Mouse (Mus musculus) neural tube, embryonic 11.5 days (tissue): ENCODE measurements around the gene Tmem106a. TPM values are rescaled to one million over a fixed set of nuclear protein-coding genes. Genes with fewer than 3 reads are reported as not detected.
"Not testable (repeated sequence)": the region's sequence is repeated elsewhere in the genome, so short reads cannot be mapped to it uniquely, and the experiment has no call there.

ENCODE experiments used
- ATAC-seq: fragments of 200-750 bp; cut with Nextera tagmentation; 2 replicates; pipeline ENCODE4 v1.8.0; 2017; ENCODE audit warnings: moderate number of reproducible peaks, mild to moderate bottlenecking, moderate TSS enrichment, moderate library complexity; ENCODE audit not compliant: insufficient read depth, low FRiP score, low TSS enrichment
- DNase-seq: peaks from one replicate; pipeline ENCODE4 v3.0.0-alpha.2; 2015; ENCODE audit warnings: low spot score
- H3K27ac ChIP-seq: fragments of 300-500 bp; sonication (generic); 2 replicates; pipeline ENCODE4 v1.5.1; 2014; ENCODE audit warnings: low read depth, mild to moderate bottlenecking, low read length
- H3K27me3 ChIP-seq: fragments of 300-500 bp; sonication (generic); 2 replicates; pipeline ENCODE4 v1.6.1; 2014; ENCODE audit warnings: mild to moderate bottlenecking, low read length, mixed read lengths; ENCODE audit not compliant: control insufficient read depth, insufficient read depth
- H3K36me3 ChIP-seq: fragments of 300-500 bp; sonication (generic); 2 replicates; pipeline ENCODE4 v1.6.1; 2014; ENCODE audit warnings: mild to moderate bottlenecking, low read length, moderate library complexity, mixed read lengths; ENCODE audit not compliant: control insufficient read depth, insufficient read depth
- H3K4me1 ChIP-seq: fragments of 300-500 bp; sonication (generic); 2 replicates; pipeline ENCODE4 v1.6.1; 2014; ENCODE audit warnings: low read length, mixed read lengths; ENCODE audit not compliant: control insufficient read depth, insufficient read depth
- H3K4me2 ChIP-seq: fragments of 300-500 bp; sonication (generic); 2 replicates; pipeline ENCODE4 v1.6.1; 2014; ENCODE audit warnings: low read depth, mild to moderate bottlenecking, moderate library complexity
- H3K4me3 ChIP-seq: fragments of 300-500 bp; sonication (generic); 2 replicates; pipeline ENCODE4 v1.5.1; 2014; ENCODE audit warnings: low read depth, low read length
- H3K9ac ChIP-seq: fragments of 300-500 bp; sonication (generic); 2 replicates; pipeline ENCODE4 v1.6.1; 2014; ENCODE audit warnings: mild to moderate bottlenecking, low read length
- H3K9me3 ChIP-seq: fragments of 300-500 bp; sonication (generic); 2 replicates; pipeline ENCODE4 v1.6.1; 2016; ENCODE audit warnings: low read length; ENCODE audit not compliant: control insufficient read depth
- WGBS: fragments of 180-500 bp; shearing (Covaris S2); extraction: QIAGEN DNeasy Blood & Tissue Kit; methylation state at CpG from one replicate; pipeline ENCODE4 v1.1.7; 2014; 5-methylcytosine and 5-hydroxymethylcytosine counted together
- polyA plus RNA-seq: library from polyadenylated mRNA; unstranded; fragments of >200 nt; fragmentation: Nextera tagmentation; extraction: Ambion mirVana; gene quantifications from 2 replicates; pipeline ENCODE4 v1.2.1, GENCODE M21; 2014

Gene Tmem106a
- polyA plus RNA-seq, 1 experiment from 2014 or later, result 1.6 TPM

DNA sequence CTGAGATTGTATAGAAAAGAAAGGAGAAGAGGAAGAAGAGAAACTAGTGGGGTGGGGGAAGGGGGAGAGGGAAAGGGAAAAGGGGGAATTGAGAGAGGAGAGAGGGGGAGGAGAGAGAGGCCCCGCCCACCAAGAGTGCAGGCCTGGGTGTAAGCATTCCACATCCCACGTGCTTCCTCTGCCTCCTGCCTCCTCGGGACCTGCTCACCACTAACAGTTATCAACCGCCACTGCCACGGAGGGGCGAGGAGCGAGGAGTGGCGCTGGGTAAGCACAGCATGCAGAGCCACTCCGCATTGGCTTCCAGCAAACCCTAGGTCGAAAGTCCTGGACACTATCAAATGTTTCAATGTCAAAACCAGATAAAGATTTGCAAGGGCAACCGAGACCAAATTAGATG, 28.4 kb downstream of the Tmem106a start:
- Histone ChIP-seq H3K9ac (no peak overlapping the region), H3K27me3 (no peaks in the 10 kb centered on the region), H3K4me1 (no peaks in the 10 kb centered on the region), H3K4me3 (no peak overlapping the region), H3K9me3 (no peaks in the 10 kb centered on the region), H3K4me2 (no peak overlapping the region), H3K36me3 (no peaks in the 10 kb centered on the region), H3K27ac (no peak overlapping the region)
- DNase-seq (no peak), ATAC-seq (no peak)
- WGBS, result 44% methylated on average over 11 of the region's 11 CpGs

DNA sequence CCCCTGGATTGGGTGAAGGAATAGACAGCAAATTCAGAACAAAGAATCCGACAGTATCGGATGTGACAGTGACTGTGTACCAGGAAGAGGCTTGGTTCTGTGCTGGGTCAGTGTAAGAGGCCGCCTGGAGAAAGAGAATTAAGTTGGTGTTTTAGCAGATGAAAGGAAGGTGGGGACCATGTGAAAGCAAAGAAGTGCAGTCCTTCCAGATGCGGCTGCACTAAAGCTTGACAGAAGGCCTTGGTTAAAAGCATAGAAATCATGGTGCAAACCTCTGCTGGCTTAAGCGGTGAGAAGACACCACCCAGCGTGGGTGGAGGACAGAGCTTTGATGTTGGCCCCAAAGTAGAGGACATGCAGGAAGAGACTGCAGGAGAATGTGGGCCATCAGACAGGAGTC, 31.6 kb downstream of the Tmem106a start:
- Histone ChIP-seq H3K4me2 (no peak overlapping the region), H3K36me3 (no peaks in the 10 kb centered on the region), H3K4me1 (peaks cover 13% of the 10 kb centered on the region), H3K27me3 (no peaks in the 10 kb centered on the region), H3K27ac (no peak overlapping the region), H3K4me3 (no peak overlapping the region), H3K9ac (no peak overlapping the region), H3K9me3 (no peaks in the 10 kb centered on the region)
- ATAC-seq (no peak), DNase-seq (no peak)
- WGBS, result 76% methylated on average over 6 of the region's 6 CpGs

DNA sequence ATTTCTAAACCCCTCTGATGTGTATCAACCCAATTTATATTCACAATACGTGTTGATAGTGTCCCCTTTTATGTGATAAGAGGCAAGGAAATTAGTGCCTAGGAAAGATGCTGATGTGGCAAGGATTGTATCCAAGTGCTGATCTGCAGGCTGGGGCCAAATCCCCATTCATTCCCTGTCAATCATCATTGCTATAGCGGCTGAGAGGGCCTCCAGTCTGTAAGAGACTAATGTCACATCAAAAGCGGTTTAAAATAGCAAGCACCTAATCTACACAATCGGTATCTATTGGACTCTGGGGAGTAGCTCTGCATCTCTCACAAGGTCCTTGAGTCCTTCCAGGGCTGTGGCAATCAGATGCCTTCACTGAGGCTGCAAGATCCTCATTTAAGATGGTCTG, 32.1 kb downstream of the Tmem106a start:
- no peak overlapping the region for H3K27ac ChIP-seq
- ATAC-seq (no peak), DNase-seq (no peak)
- WGBS, result 78% methylated on average over 4 of the region's 4 CpGs
- H3K9ac ChIP-seq, result no peak overlapping the region
- no peak overlapping the region for H3K4me3 ChIP-seq
- no peak overlapping the region for H3K4me2 ChIP-seq
- H3K27me3 ChIP-seq, result no peaks in the 10 kb centered on the region
- peaks cover 13% of the 10 kb centered on the region for H3K4me1 ChIP-seq
- H3K36me3 ChIP-seq, result no peaks in the 10 kb centered on the region
- no peaks in the 10 kb centered on the region for H3K9me3 ChIP-seq

DNA sequence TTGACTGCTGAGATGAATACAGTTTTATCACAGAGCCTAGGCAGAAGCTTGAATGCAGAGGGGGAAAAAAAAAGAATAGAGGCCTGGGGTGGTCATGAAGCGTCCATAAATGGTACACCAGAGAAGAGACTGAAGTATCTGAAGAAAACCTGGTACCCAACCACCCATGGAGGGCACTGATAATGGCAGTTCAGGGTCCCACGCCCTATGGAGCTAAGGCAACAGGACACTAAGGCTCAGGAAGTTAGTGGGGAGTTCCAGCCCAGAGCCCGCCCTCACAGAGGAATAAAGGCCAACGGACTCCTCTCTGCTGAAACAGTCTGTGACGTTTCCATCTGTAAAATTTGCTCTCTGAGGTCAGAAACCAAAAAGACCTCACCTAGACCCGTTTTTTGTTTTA, 33.3 kb downstream of the Tmem106a start:
- Histone ChIP-seq H3K4me1 (peaks cover 13% of the 10 kb centered on the region), H3K27me3 (no peaks in the 10 kb centered on the region), H3K4me2 (no peak overlapping the region), H3K9me3 (no peaks in the 10 kb centered on the region), H3K9ac (no peak overlapping the region), H3K36me3 (no peaks in the 10 kb centered on the region), H3K4me3 (no peak overlapping the region), H3K27ac (no peak overlapping the region)
- DNase-seq (no peak), ATAC-seq (no peak)
- WGBS, result 82% methylated on average over 6 of the region's 6 CpGs

DNA sequence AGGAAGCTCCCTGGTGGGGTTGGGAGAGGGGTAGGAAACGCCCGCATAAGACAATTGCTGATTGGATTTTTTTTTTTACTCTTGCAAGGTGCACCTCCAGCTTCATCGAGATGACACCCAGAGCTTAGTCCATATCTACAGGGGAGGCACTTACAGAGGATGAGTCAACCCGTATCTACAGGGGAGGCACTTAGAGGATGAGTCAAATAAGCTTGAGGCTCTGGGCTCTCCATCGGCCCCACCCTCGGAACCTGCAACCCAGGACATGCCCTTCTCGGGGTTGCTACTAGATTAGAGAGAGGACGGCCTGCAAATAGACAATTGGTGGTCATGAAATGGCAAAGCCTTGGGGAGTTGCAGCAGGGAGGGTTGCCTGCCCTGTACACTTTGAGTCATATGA, 34.1 kb downstream of the Tmem106a start:
- no peaks in the 10 kb centered on the region for H3K36me3 ChIP-seq
- no peaks in the 10 kb centered on the region for H3K27me3 ChIP-seq
- H3K9ac ChIP-seq, result no peak overlapping the region
- ATAC-seq, result no peak
- no peak overlapping the region for H3K27ac ChIP-seq
- H3K9me3 ChIP-seq, result no peaks in the 10 kb centered on the region
- WGBS, result 89% methylated on average over 8 of the region's 8 CpGs
- no peak overlapping the region for H3K4me2 ChIP-seq
- no peak overlapping the region for H3K4me3 ChIP-seq
- DNase-seq, result no peak
- peaks cover 13% of the 10 kb centered on the region for H3K4me1 ChIP-seq

DNA sequence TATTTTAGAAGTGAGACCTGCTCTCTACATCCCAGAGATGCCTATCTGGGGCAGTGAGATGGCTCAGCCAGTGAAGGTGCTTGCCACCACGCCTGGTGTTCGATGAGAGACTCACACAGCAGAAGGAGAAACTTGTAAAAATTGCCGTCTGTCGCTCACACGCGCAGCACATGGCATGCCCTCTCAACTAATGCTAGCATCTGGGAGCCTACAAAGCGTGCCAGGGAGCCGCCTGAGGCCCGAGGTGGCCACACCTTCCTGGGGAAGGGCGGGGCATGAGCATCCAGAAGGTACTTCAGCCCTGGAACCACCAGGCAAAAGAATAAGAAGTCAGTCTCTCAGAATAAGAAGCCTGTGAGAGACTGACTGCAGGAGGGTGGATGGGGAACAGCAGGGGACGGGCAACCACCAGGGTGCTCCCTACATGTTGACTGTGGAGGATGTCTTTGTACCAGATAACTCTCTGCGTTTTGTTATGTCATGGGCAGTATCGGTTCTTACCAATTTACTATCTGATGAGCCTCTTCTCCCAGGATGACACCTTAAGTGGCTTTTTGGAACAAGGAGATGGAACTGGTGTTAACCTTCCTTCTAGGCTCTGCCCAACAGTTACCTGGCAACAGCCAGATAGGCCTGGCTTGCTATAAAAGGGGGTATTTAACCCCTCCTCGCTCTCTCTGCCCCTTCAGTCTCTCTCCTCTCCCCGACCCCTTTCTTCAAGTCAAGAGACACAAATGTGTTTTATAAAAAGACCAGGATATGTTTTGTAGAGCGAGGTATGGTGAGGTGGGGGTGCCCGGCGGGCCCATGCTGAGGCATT, 35.1 kb downstream of the Tmem106a start:
- Histone ChIP-seq H3K9ac (no peak overlapping the region; the same call in 1 of the 2 replicates), H3K27ac (no peak overlapping the region), H3K4me2 (peak overlapping the region; percentile 32), H3K4me1 (peaks cover 13% of the 10 kb centered on the region), H3K36me3 (no peaks in the 10 kb centered on the region), H3K4me3 (no peak overlapping the region), H3K9me3 (no peaks in the 10 kb centered on the region), H3K27me3 (no peaks in the 10 kb centered on the region)
- WGBS, result 23% methylated on average over 18 of the region's 18 CpGs
- DNase-seq (no peak), ATAC-seq (no peak)

DNA sequence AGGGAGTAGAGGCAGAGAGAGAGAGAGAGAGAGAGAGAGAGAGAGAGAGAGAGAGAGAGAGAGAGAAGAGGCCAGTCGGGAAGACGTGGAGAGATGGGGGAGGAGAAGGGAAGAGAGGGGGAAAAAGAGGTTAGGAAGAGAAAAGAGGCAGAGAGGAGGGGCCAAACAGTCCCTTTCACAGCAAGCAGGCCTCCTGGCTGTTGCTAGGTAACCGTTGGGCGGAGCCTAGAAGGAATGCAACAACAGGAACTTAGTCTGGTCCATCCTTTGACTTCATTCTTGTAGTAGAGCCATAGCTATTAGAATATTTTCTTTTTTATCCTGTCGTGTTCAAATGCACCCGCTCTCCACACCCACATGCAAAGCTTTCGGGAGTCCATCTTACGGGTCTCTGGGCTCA, 35.8 kb downstream of the Tmem106a start:
- ATAC-seq (no peak; the same call in 1 of the 2 replicates), DNase-seq (peak; percentile 85)
- Histone ChIP-seq H3K4me1 (peaks cover 13% of the 10 kb centered on the region), H3K36me3 (no peaks in the 10 kb centered on the region), H3K27ac (peak overlapping the region; percentile 27; the same call in 1 of the 2 replicates), H3K4me3 (no peak overlapping the region), H3K4me2 (peak overlapping the region; percentile 32), H3K9ac (peak overlapping the region; percentile 26; the same call in 1 of the 2 replicates), H3K27me3 (no peaks in the 10 kb centered on the region), H3K9me3 (no peaks in the 10 kb centered on the region)
- 6% methylated on average over 8 of the region's 8 CpGs for WGBS

DNA sequence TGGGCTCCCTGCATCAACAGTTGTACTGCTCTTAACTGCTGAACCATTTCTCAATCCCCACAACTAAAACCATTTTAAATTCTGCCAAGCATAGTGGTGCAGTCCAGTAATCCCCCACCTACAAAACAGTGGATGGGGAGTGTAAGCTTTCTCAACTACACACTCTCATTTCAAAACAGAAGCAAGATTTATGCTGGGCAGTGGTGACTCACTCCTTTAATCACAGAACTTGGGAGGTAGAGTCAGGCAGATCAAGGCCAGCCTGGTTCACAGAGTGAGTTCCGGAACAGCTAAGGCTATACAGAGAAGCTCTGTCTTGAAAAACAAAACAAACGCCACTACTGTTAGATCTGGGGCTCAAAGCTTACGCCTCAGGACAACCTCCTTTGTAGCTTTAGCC, 36.6 kb downstream of the Tmem106a start:
- Histone ChIP-seq H3K4me1 (peaks cover 13% of the 10 kb centered on the region), H3K27ac (no peak overlapping the region), H3K9me3 (no peaks in the 10 kb centered on the region), H3K4me3 (no peak overlapping the region), H3K27me3 (no peaks in the 10 kb centered on the region), H3K4me2 (peak overlapping the region; percentile 32; the same call in 1 of the 2 replicates), H3K9ac (no peak overlapping the region; the same call in 1 of the 2 replicates), H3K36me3 (no peaks in the 10 kb centered on the region)
- ATAC-seq (no peak), DNase-seq (no peak)
- WGBS, result 83% methylated on average over 3 of the region's 3 CpGs

DNA sequence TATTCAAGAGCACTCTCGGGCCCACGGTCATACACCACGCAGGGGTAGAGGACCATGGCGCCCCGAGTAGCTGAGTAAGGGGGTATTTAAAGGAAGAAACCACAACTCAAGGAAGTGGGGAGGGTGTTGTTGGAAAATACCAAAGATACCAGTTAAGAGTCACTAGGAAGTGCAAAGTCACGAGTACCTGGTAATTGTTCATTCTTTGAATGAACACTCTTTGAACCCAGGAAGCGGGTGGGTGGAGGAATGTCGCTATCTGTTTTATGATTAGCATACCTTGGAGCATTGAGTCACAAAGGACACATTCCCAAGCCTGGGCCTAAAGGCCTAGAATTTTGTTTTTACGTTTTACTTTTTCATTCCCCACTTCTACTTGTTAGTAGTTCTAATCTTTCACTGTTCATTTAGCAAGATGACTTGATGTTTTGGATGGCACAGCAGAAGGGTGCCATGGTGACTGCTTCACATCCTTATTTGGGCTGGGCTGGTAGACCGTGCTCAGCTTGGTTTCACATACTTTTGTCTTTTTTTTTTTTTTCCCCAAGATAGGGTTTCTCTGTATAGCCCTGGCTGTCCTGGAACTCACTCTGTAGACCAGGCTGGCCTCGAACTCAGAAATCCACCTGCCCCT, 38.1 kb downstream of the Tmem106a start:
- H3K4me2 ChIP-seq, H3K27ac ChIP-seq, ATAC-seq, H3K9ac ChIP-seq, DNase-seq, H3K27me3 ChIP-seq, H3K36me3 ChIP-seq, H3K9me3 ChIP-seq, H3K4me3 ChIP-seq: not testable (repeated sequence)
- WGBS, result 88% methylated on average over 11 of the region's 11 CpGs
- H3K4me1 ChIP-seq, result peaks cover 13% of the 10 kb centered on the region
